Mouse (Mus musculus) G1E (cell line): Measurements from ENCODE around the gene A830018L16Rik. TPM values are rescaled to one million over a fixed set of nuclear protein-coding genes. Genes with fewer than 3 reads are reported as not detected.

Experiments
- ATAC-seq: 2 replicates; pipeline ENCODE4 v1.8.0; 2016; ENCODE audit warnings: mild to moderate bottlenecking; ENCODE audit not compliant: insufficient number of reproducible peaks, poor library complexity, low FRiP score, severe bottlenecking; ENCODE audit errors: extremely low read depth
- DNase-seq: peaks from one replicate; pipeline ENCODE4 v3.0.0; 2012; ENCODE audit warnings: low spot score
- H3K27me3 ChIP-seq: 2 replicates; pipeline ENCODE4 v1.6.1; 2012; ENCODE audit warnings: mild to moderate bottlenecking, low read length, inconsistent platforms; ENCODE audit not compliant: insufficient read depth
- H3K36me3 ChIP-seq: replicated peaks from 2 replicates; pipeline ENCODE3; 2012; ENCODE audit warnings: mild to moderate bottlenecking, inconsistent platforms
- H3K4me1 ChIP-seq: 2 replicates; pipeline ENCODE4 v1.6.1; 2012; ENCODE audit warnings: low read depth, low read length, inconsistent platforms, mixed read lengths; ENCODE audit not compliant: insufficient read depth
- H3K4me3 ChIP-seq: 2 replicates; pipeline ENCODE4 v1.5.1; 2012; ENCODE audit warnings: low read depth, mild to moderate bottlenecking, inconsistent platforms, low read length, moderate library complexity, mixed read lengths
- H3K9me3 ChIP-seq: replicated peaks from 2 replicates; pipeline ENCODE4 v1.6.1; 2012; ENCODE audit warnings: inconsistent platforms
- CTCF ChIP-seq: IDR thresholded peaks from 2 replicates; pipeline ENCODE4 v1.5.1; 2012; ENCODE audit warnings: low read depth, low read length, inconsistent platforms, mixed read lengths
- GATA1 ChIP-seq: IDR thresholded peaks from 2 replicates; pipeline ENCODE4 v1.6.1; 2012; ENCODE audit warnings: borderline replicate concordance, low read length, inconsistent platforms, mixed read lengths
- GATA2 ChIP-seq: IDR thresholded peaks from 2 replicates; pipeline ENCODE4 v1.6.1; 2012; ENCODE audit warnings: low read depth, low read length, inconsistent platforms, borderline replicate concordance
- POLR2AphosphoS5 ChIP-seq: IDR thresholded peaks from 2 replicates; pipeline ENCODE4 v1.6.1; 2012; ENCODE audit warnings: low read depth, low read length, inconsistent platforms; ENCODE audit not compliant: insufficient replicate concordance
- TAL1 ChIP-seq: conservative IDR thresholded peaks from 2 replicates; pipeline ENCODE4 v1.6.1; 2012; ENCODE audit warnings: low read depth, low read length, inconsistent platforms, mixed read lengths
- polyA plus RNA-seq: library from polyadenylated mRNA; stranded (reverse); fragments of >175 nt; gene quantifications from 2 replicates; pipeline ENCODE4 v1.2.3, GENCODE M21; 2012
- total RNA-seq, 2 experiments: library from RNA; stranded (forward) in 1 of 2; stranded (reverse) in 1 of 2; fragments of 200-1000 nt in 1 of 2; fragments of >200 nt in 1 of 2; fragmentation: Nextera tagmentation in 1 of 2; gene quantifications; 2 replicates each; pipeline ENCODE4 v1.2.3; 2014 to 2017

A830018L16Rik gene
- total and polyA plus RNA-seq, 3 experiments: 0.11 TPM; not detected in 2

DNA sequence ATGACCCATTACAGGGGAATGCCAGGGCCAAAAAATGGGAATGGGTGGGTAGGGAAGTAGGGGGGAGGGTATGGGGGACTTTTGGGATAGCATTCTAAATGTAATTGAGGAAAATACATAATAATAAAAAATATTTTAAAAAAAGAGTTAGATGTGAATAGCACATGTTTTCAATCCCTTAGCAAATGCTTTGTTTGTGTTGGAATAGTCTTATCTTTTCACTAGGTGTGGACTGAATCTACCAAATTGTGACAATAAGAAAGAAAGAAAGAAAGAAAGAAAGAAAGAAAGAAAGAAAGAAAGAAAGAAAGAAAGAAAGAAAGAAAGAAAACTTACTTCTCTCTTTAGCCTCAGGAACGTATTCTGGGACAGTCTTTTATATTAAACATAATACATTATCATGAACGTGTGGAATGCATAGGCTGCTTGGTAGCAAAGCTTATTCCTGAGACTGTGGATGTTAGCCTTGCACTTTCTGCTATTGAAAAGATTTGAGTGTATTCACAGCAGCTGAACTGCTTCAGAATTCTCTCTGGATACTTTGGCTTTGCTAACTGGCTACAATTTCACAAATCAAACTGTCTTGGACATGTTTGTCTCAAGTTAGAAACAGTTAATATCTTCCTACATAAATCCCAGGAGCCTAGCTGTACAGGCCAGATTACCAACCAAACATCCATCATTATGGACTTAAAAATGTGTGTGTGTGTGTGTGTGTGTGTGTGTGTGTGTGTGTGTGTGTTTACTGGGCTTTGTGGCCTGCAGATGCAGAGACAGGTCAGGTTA is 545.7 kb downstream of the A830018L16Rik start:
- Histone ChIP-seq H3K9me3 (no peaks in the 10 kb centered on the region), H3K4me1 (no peaks in the 10 kb centered on the region), H3K4me3 (no peak overlapping the region), H3K27me3 (no peaks in the 10 kb centered on the region), H3K36me3 (no peaks in the 10 kb centered on the region)
- no peak for DNase-seq
- TF ChIP-seq CTCF (no peak), POLR2AphosphoS5 (no peak), TAL1 (no peak), GATA2 (no peak), GATA1 (no peak)
- no peak for ATAC-seq

DNA sequence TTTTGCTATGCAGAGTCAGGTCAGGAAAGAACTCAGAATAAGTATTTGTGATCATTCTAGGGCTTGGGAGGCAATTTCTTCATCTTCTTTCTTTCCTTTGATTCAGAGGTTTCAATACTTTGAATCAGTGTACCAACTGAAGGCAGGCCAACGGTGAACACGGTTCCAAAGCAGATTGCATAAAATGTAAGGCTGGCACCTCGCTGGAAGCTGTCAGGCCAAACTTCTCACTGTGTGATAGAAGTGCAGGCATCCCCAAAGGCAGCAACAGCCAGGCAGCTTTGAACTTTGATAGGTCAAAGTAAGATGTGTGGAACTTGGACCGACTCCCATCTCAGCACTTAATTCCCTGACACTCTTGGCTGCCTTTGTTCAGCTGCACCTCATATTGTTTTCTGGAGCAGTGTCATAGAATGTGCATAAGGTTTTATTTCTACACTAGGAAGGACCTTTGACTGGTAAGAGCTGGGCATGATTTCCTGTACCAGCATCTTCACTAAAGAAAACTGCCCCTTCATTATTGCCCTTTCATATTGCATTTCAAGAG is 568.8 kb downstream of the A830018L16Rik start:
- Histone ChIP-seq H3K9me3 (no peaks in the 10 kb centered on the region), H3K36me3 (no peaks in the 10 kb centered on the region), H3K4me3 (no peak overlapping the region), H3K27me3 (no peaks in the 10 kb centered on the region), H3K4me1 (no peaks in the 10 kb centered on the region)
- no peak for TF ChIP-seq CTCF
- no peak for TF ChIP-seq TAL1
- TF ChIP-seq POLR2AphosphoS5: no peak
- no peak for TF ChIP-seq GATA2
- TF ChIP-seq GATA1: no peak
- DNase-seq (no peak), ATAC-seq (no peak)

- no peaks in the 10 kb centered on the region for H3K4me1 ChIP-seq
- no peaks in the 10 kb centered on the region for H3K9me3 ChIP-seq
- DNase-seq (no peak), ATAC-seq (no peak)
- no peaks in the 10 kb centered on the region for H3K27me3 ChIP-seq
- H3K4me3 ChIP-seq: no peak overlapping the region
- H3K36me3 ChIP-seq: no peaks in the 10 kb centered on the region
- TF ChIP-seq CTCF (no peak), GATA2 (no peak), GATA1 (no peak), POLR2AphosphoS5 (no peak), TAL1 (no peak)
Observed at GRCm38 (mm10) chr1:11990011-11990410, 576.1 kb downstream of the A830018L16Rik start.

DNA sequence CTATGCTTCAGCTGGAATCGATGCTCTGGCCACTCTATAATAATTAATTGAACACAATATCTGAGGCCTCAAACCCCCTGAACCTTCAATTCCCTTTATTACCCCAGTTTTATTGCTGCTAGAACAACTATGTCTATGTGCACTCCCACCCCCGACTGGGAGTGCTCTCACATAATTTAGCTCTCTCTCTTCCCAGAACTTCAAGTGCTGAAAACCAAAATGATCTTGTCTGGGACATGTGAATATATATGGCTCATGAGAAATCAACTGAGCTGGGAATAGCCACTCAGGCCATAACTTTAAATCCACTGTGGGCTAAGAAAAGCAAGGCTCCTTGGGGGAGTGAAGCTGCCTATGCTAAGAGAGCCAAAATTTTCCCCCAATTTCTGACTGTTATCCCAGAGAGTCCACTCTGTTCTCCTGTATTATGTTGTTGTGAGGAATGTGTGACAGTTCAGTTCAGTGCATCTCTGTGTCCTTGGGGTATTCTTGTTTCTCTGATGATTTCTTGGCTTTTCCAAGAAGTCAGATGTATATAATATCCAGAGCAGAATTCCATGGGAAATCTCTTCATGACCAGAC is 582.5 kb downstream of the A830018L16Rik start:
- TF ChIP-seq TAL1 (no peak), POLR2AphosphoS5 (no peak), CTCF (no peak), GATA2 (no peak), GATA1 (no peak)
- ATAC-seq (no peak), DNase-seq (no peak)
- Histone ChIP-seq H3K27me3 (no peaks in the 10 kb centered on the region; the same call in 1 of the 2 replicates), H3K36me3 (no peaks in the 10 kb centered on the region), H3K4me1 (no peaks in the 10 kb centered on the region), H3K4me3 (no peak overlapping the region), H3K9me3 (no peaks in the 10 kb centered on the region)

DNA sequence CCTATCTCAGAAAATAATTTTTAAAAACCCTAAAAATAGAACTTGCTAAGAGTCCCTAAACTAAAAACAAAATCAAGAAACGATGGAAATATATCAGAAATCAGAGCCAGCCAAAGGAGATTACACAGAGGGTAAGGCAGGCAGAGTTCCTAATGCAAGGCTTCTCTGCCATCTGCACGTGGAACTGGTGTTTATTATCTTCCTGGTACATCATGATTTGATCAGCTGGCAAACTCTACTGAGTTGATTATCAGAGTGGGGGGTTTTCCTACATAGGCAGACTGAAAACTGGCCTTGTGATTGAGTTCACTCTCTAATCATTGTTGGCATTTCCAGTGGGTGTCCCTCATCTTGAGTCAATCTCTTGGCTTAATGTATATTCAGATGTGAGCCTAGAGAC is 583.7 kb downstream of the A830018L16Rik start:
- ATAC-seq: no peak
- H3K36me3 ChIP-seq: no peaks in the 10 kb centered on the region
- no peak for TF ChIP-seq TAL1
- no peak for DNase-seq
- no peaks in the 10 kb centered on the region for H3K9me3 ChIP-seq
- no peaks in the 10 kb centered on the region; the same call in 1 of the 2 replicates for H3K27me3 ChIP-seq
- no peak overlapping the region for H3K4me3 ChIP-seq
- H3K4me1 ChIP-seq: no peaks in the 10 kb centered on the region

GRCm38 (mm10) chr1:12000557-12000956 is 586.7 kb downstream of the A830018L16Rik start:
- Histone ChIP-seq H3K4me1 (no peaks in the 10 kb centered on the region), H3K27me3 (no peaks in the 10 kb centered on the region; the same call in 1 of the 2 replicates), H3K4me3 (no peak overlapping the region), H3K9me3 (no peaks in the 10 kb centered on the region), H3K36me3 (no peaks in the 10 kb centered on the region)
- TF ChIP-seq TAL1: no peak
- no peak for TF ChIP-seq GATA2
- TF ChIP-seq POLR2AphosphoS5: no peak
- no peak for TF ChIP-seq CTCF
- no peak for TF ChIP-seq GATA1
- DNase-seq: no peak
- no peak for ATAC-seq
